Mouse (Mus musculus): ENCODE data around the gene Akap8l. TPM values are rescaled to one million over a fixed set of nuclear protein-coding genes. Genes with fewer than 3 reads are reported as not detected.

Gene Akap8l
- total and polyA plus RNA-seq, 3 experiments, result 40.0 to 63.8 TPM; not detected in 1

- Histone ChIP-seq H3K79me2 (ENCODE audit: control insufficient read depth, insufficient read depth, low read length, poor library complexity) (peaks cover 45% of the 10 kb centered on the region), H3K4me1 (ENCODE audit: control insufficient read depth in 1 of 2, insufficient read depth in 2 of 2, low read length in 2 of 2) (peaks cover 2 to 10% of the 10 kb centered on the region in 2 experiments; a peak in 2 of 4 replicates), H3K9me3 (replicated peaks; ENCODE audit: insufficient read depth, low read length) (no peaks in the 10 kb centered on the region), H3K36me3 (ENCODE audit: control insufficient read depth in 1 of 2, insufficient read depth in 2 of 2, low read length in 2 of 2) (peaks cover 13 to 29% of the 10 kb centered on the region in 2 experiments), H3K9ac (ENCODE audit: control insufficient read depth, low read depth, low read length, poor library complexity, severe bottlenecking) (no peak overlapping the region), H3K4me3 (ENCODE audit: control insufficient read depth in 1 of 2, insufficient read depth in 1 of 2, low read depth in 2 of 2, low read length in 2 of 2) (no peak overlapping the region), H3K27ac (ENCODE audit: control insufficient read depth, low read depth, low read length) (no peak overlapping the region), H3K27me3 (ENCODE audit: control insufficient read depth in 1 of 2, insufficient read depth in 2 of 2, low read length in 2 of 2) (no peaks in the 10 kb centered on the region)
- no peak for DNase-seq (ENCODE audit: low read depth, low spot score)
- TF ChIP-seq CHD2 (IDR thresholded peaks at IDR 0.05; ENCODE audit: low read length), result no peak
- TF ChIP-seq POLR2AphosphoS2 (IDR thresholded peaks at IDR 0.05; ENCODE audit: low read length), result no peak
- TF ChIP-seq SMC3 (IDR thresholded peaks at IDR 0.05; ENCODE audit: low read depth, low read length), result no peak
- no peak for TF ChIP-seq ZMIZ1 (IDR thresholded peaks at IDR 0.05; ENCODE audit: low read depth, low read length)
- TF ChIP-seq ZKSCAN1 (IDR thresholded peaks at IDR 0.05; ENCODE audit: low read depth, low read length), result no peak
- TF ChIP-seq RCOR1 (IDR thresholded peaks at IDR 0.05; ENCODE audit: low read depth, low read length), result no peak
- no peak for TF ChIP-seq ETS1 (IDR thresholded peaks at IDR 0.05; ENCODE audit: low read depth, low read length)
- TF ChIP-seq JUND (IDR thresholded peaks at IDR 0.05; ENCODE audit: low read depth, low read length), result no peak
- no peak for TF ChIP-seq HCFC1 (IDR thresholded peaks at IDR 0.05; ENCODE audit: low read depth, low read length)
These were observed 34.8 kb downstream of the Akap8l start for GRCm38 (mm10) chr17:32315560-32315959.

GRCm38 (mm10) chr17:32313892-32314291 lies 36.5 kb downstream of the Akap8l start:
- no peak for DNase-seq (ENCODE audit: low read depth, low spot score)
- H3K79me2 ChIP-seq (ENCODE audit: control insufficient read depth, insufficient read depth, low read length, poor library complexity), result peaks cover 30% of the 10 kb centered on the region
- peaks cover 0 to 8% of the 10 kb centered on the region in 2 experiments; a peak in 3 of 4 replicates for H3K4me1 ChIP-seq (ENCODE audit: control insufficient read depth in 1 of 2, insufficient read depth in 2 of 2, low read length in 2 of 2)
- TF ChIP-seq TBP (IDR thresholded peaks at IDR 0.05; ENCODE audit: low read depth, low read length) (no peak), CTCF (IDR thresholded peaks at IDR 0.05 in 2 of 3, conservative IDR thresholded peaks at IDR 0.05 in 1 of 3; ENCODE audit: control insufficient read depth in 1 of 3, insufficient read depth in 1 of 3, low read depth in 2 of 3, low read length in 3 of 3, poor library complexity in 1 of 3, severe bottlenecking in 1 of 3) (no peak), EP300 (IDR thresholded peaks at IDR 0.05; ENCODE audit: low read depth in 1 of 2, low read length in 2 of 2) (no peak), POLR2A (IDR thresholded peaks at IDR 0.05; ENCODE audit: control insufficient read depth in 1 of 2, insufficient read depth in 1 of 2, low read depth in 1 of 2, low read length in 2 of 2, poor library complexity in 1 of 2) (no peak), HCFC1 (IDR thresholded peaks at IDR 0.05; ENCODE audit: low read depth, low read length) (no peak), RAD21 (IDR thresholded peaks at IDR 0.05; ENCODE audit: low read depth, low read length) (no peak), MAX (IDR thresholded peaks at IDR 0.05; ENCODE audit: low read length) (no peak), MAZ (IDR thresholded peaks at IDR 0.05; ENCODE audit: low read depth, low read length) (no peak), ETS1 (IDR thresholded peaks at IDR 0.05; ENCODE audit: low read depth, low read length) (no peak), RCOR1 (IDR thresholded peaks at IDR 0.05; ENCODE audit: low read depth, low read length) (no peak), MEF2A (IDR thresholded peaks at IDR 0.05; ENCODE audit: extremely low read depth, insufficient replicate concordance, low read depth, low read length, poor library complexity, severe bottlenecking) (no peak)
- H3K9me3 ChIP-seq (replicated peaks; ENCODE audit: insufficient read depth, low read length), result no peaks in the 10 kb centered on the region
- H3K36me3 ChIP-seq (ENCODE audit: control insufficient read depth in 1 of 2, insufficient read depth in 2 of 2, low read length in 2 of 2), result peaks cover 17 to 33% of the 10 kb centered on the region in 2 experiments
- no peaks in the 10 kb centered on the region for H3K27me3 ChIP-seq (ENCODE audit: control insufficient read depth in 1 of 2, insufficient read depth in 2 of 2, low read length in 2 of 2)
- no peak overlapping the region for H3K9ac ChIP-seq (ENCODE audit: control insufficient read depth, low read depth, low read length, poor library complexity, severe bottlenecking)
- H3K27ac ChIP-seq (ENCODE audit: control insufficient read depth, low read depth, low read length), result no peak overlapping the region
- no peak overlapping the region for H3K4me3 ChIP-seq (ENCODE audit: control insufficient read depth in 1 of 2, insufficient read depth in 1 of 2, low read depth in 2 of 2, low read length in 2 of 2)
